Mouse (Mus musculus) ES-Bruce4 (cell line): ENCODE data around the gene Dnmt3a.

Experiments used
- CTCF ChIP-seq: IDR thresholded peaks from one replicate; pipeline ENCODE4 v1.8.1; 2011; ENCODE audit warnings: low read depth, low read length
- POLR2A ChIP-seq: IDR thresholded peaks from one replicate; pipeline ENCODE4 v1.8.1; 2011; ENCODE audit warnings: low read length; ENCODE audit not compliant: insufficient read depth

DNA sequence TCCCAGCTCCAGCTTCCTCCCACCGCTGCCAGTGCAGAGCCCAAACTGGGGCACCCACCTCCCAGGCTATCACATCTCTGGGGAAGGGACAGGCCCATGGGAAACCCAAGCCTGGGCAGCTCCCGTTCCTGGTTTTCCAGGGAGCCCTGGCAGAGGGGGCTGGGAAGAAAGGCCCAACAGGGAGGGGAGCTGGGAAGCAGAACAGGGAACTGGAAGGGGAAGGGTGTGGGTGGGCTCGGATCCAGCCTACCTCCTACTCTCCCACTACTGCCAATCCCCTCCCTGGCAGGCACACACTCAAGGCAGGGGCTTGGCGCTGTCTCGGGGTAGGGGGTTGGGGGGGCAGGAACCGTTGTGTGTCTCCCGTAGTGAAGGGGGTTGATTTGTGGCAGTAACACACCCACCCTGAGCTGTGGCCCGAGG, 28.1 kb downstream of the Dnmt3a start:
- TF ChIP-seq CTCF (no peak), POLR2A (no peak)
